ENCODE assay signal across 7 mouse cellular contexts in genomic region chr7:86771621-86772020, GRCm38 (mm10).
"Had no signal": no experiment of that assay in that cellular context is flagged by ENCODE, and none has a peak within 500 bp of the region (broad histone marks: within the 10 kb centered on the region; RNA-seq: fewer than 3 reads in every experiment).

No protein-coding gene starts in this region.

- DNase-seq: layer of hippocampus, postnatal 36 days; liver, embryonic 13.5 days; lung, embryonic 14.5 days; retina, postnatal 1 day; right cerebral cortex, postnatal 25 days; spleen, adult 18-20 months; thymus, postnatal 25 days had no signal
